Mouse (Mus musculus) liver, embryonic 14.5 days (tissue): ENCODE results near the gene Slc5a4a.

Source experiments
- CTCF ChIP-seq: IDR thresholded peaks from 2 replicates; pipeline ENCODE4 v1.5.1; 2016; ENCODE audit warnings: antibody characterized with exemption, low read depth, control low read depth
- EP300 ChIP-seq: IDR thresholded peaks from 2 replicates; pipeline ENCODE4 v1.6.1; 2016; ENCODE audit warnings: antibody characterized with exemption, low read depth

GRCm38 (mm10) chr10:76147278-76147677 lies at the start of gene Slc5a4a:
- TF ChIP-seq CTCF (no peak), EP300 (no peak)
